Mouse (Mus musculus) embryonic facial prominence, embryonic 10.5 days (tissue): ENCODE data around the gene Gsk3a. TPM values are rescaled to one million over a fixed set of nuclear protein-coding genes. Genes with fewer than 3 reads are reported as not detected.

ENCODE experiments used
- DNase-seq: peaks from one replicate; pipeline ENCODE4 v3.0.0-alpha.2; 2017; ENCODE audit warnings: low spot score
- H3K27ac ChIP-seq: fragments of 300-500 bp; sonication (generic); replicated peaks from 2 replicates; pipeline ENCODE4 v1.5.1; 2016; ENCODE audit warnings: mild to moderate bottlenecking
- H3K27me3 ChIP-seq: fragments of 300-500 bp; sonication (generic); replicated peaks from 2 replicates; pipeline ENCODE4 v1.6.1; 2016; ENCODE audit warnings: low read depth, mild to moderate bottlenecking; ENCODE audit not compliant: poor library complexity, severe bottlenecking
- H3K36me3 ChIP-seq: fragments of 300-500 bp; sonication (generic); replicated peaks from 2 replicates; pipeline ENCODE4 v1.6.1; 2016; ENCODE audit warnings: mild to moderate bottlenecking, moderate library complexity
- H3K4me1 ChIP-seq: fragments of 300-500 bp; sonication (generic); 2 replicates; pipeline ENCODE4 v1.6.1; 2016
- H3K4me3 ChIP-seq: fragments of 300-500 bp; sonication (generic); 2 replicates; pipeline ENCODE4 v1.5.1; 2016; ENCODE audit warnings: mild to moderate bottlenecking, moderate library complexity
- H3K9me3 ChIP-seq: fragments of 300-500 bp; sonication (generic); 2 replicates; pipeline ENCODE4 v1.6.1; 2016; ENCODE audit warnings: mild to moderate bottlenecking
- WGBS: fragments of 180-500 bp; shearing (Covaris S2); methylation state at CpG from one replicate; pipeline ENCODE4 v1.1.7; 2016; 5-methylcytosine and 5-hydroxymethylcytosine counted together
- polyA plus RNA-seq: library from polyadenylated mRNA; unstranded; fragments of >200 nt; fragmentation: Nextera tagmentation; extraction: Ambion mirVana; gene quantifications from 2 replicates; pipeline ENCODE4 v1.2.1, GENCODE M21; 2016

The Gsk3a gene
- 10.6 and 10.7 TPM in 2 replicates for polyA plus RNA-seq

- Histone ChIP-seq H3K4me3 (peak within 1 kb of the TSS; percentile 98), H3K36me3 (peaks cover 54% of the 10 kb centered on the region), H3K9me3 (no peaks in the 10 kb centered on the region), H3K27ac (peak within 1 kb of the TSS; percentile 97), H3K27me3 (no peaks in the 10 kb centered on the region), H3K4me1 (peaks cover 42% of the 10 kb centered on the region)
- under 1% methylated on average over 76 of the region's 76 CpGs for WGBS
- peak; percentile 95 for DNase-seq
Observed at GRCm38 (mm10) chr7:25237249-25238014, at the start of gene Gsk3a. Gene Gsk3a (minus strand): TSS chr7:25237851.

GRCm38 (mm10) chr7:25286989-25287388 lies 49.3 kb upstream of the Gsk3a start:
- peaks cover 76% of the 10 kb centered on the region for H3K36me3 ChIP-seq
- H3K4me3 ChIP-seq, result no peak overlapping the region
- no peaks in the 10 kb centered on the region; the same call in 1 of the 2 replicates for H3K9me3 ChIP-seq
- H3K4me1 ChIP-seq, result peaks cover 29% of the 10 kb centered on the region
- no peaks in the 10 kb centered on the region for H3K27me3 ChIP-seq
- WGBS, result 84% methylated on average over 8 of the region's 8 CpGs
- H3K27ac ChIP-seq, result no peak overlapping the region
- no peak for DNase-seq

GRCm38 (mm10) chr7:25285511-25286238 lies 48.0 kb upstream of the Gsk3a start:
- DNase-seq, result no peak
- Histone ChIP-seq H3K27ac (no peak overlapping the region), H3K4me1 (peaks cover 41% of the 10 kb centered on the region), H3K36me3 (peaks cover 63% of the 10 kb centered on the region), H3K27me3 (no peaks in the 10 kb centered on the region), H3K9me3 (no peaks in the 10 kb centered on the region; the same call in 1 of the 2 replicates), H3K4me3 (0 out of 2 replicates have a peak overlapping the region, but pooled peaks have one; percentile 8)
- 93% methylated on average over 20 of the region's 20 CpGs for WGBS

GRCm38 (mm10) chr7:25284766-25285165 lies 47.1 kb upstream of the Gsk3a start:
- 86% methylated on average over 5 of the region's 5 CpGs for WGBS
- peaks cover 50% of the 10 kb centered on the region for H3K4me1 ChIP-seq
- H3K9me3 ChIP-seq, result no peaks in the 10 kb centered on the region; the same call in 1 of the 2 replicates
- no peak for DNase-seq
- peak overlapping the region; percentile 72 for H3K4me3 ChIP-seq
- H3K27ac ChIP-seq, result no peak overlapping the region
- H3K36me3 ChIP-seq, result peaks cover 54% of the 10 kb centered on the region
- no peaks in the 10 kb centered on the region for H3K27me3 ChIP-seq

GRCm38 (mm10) chr7:25284171-25284570 lies 46.5 kb upstream of the Gsk3a start:
- Histone ChIP-seq H3K9me3 (no peaks in the 10 kb centered on the region; the same call in 1 of the 2 replicates), H3K27ac (peak overlapping the region; percentile 98; the same call in 1 of the 2 replicates), H3K27me3 (no peaks in the 10 kb centered on the region), H3K4me3 (peak overlapping the region; percentile 72), H3K4me1 (peaks cover 56% of the 10 kb centered on the region), H3K36me3 (peaks cover 48% of the 10 kb centered on the region)
- WGBS, result 80% methylated on average over 2 of the region's 2 CpGs
- no peak for DNase-seq

GRCm38 (mm10) chr7:25283637-25284036 lies 46.0 kb upstream of the Gsk3a start:
- peaks cover 59% of the 10 kb centered on the region for H3K4me1 ChIP-seq
- 35% methylated on average over 5 of the region's 5 CpGs for WGBS
- no peaks in the 10 kb centered on the region for H3K27me3 ChIP-seq
- DNase-seq, result no peak
- H3K27ac ChIP-seq, result peak overlapping the region; percentile 98
- peaks cover 43% of the 10 kb centered on the region for H3K36me3 ChIP-seq
- peak overlapping the region; percentile 72 for H3K4me3 ChIP-seq
- no peaks in the 10 kb centered on the region for H3K9me3 ChIP-seq

- Histone ChIP-seq H3K4me1 (peaks cover 62% of the 10 kb centered on the region), H3K4me3 (peak overlapping the region; percentile 72), H3K27me3 (no peaks in the 10 kb centered on the region)
Observed at GRCm38 (mm10) chr7:25282731-25283211, 45.1 kb upstream of the Gsk3a start.

GRCm38 (mm10) chr7:25281734-25282601 lies 44.3 kb upstream of the Gsk3a start:
- WGBS, result under 1% methylated on average over 105 of the region's 108 CpGs
- peaks cover 69% of the 10 kb centered on the region for H3K4me1 ChIP-seq

More at GRCm38 (mm10) chr7:25282731-25283211, 45.1 kb upstream of the Gsk3a start:
- no peaks in the 10 kb centered on the region for H3K9me3 ChIP-seq
- no peak for DNase-seq
- WGBS, result under 1% methylated on average over 36 of the region's 36 CpGs
- peaks cover 34% of the 10 kb centered on the region for H3K36me3 ChIP-seq
- H3K27ac ChIP-seq, result peak overlapping the region; percentile 98

GRCm38 (mm10) chr7:25281166-25281733 lies 43.6 kb upstream of the Gsk3a start:
- Histone ChIP-seq H3K27ac (peak overlapping the region; percentile 98), H3K27me3 (no peaks in the 10 kb centered on the region), H3K4me1 (peaks cover 77% of the 10 kb centered on the region), H3K9me3 (no peaks in the 10 kb centered on the region), H3K36me3 (peaks cover 19% of the 10 kb centered on the region), H3K4me3 (peak overlapping the region; percentile 72)
- no peak for DNase-seq
- WGBS, result 28% methylated on average over 12 of the region's 12 CpGs

More at GRCm38 (mm10) chr7:25281734-25282601, 44.3 kb upstream of the Gsk3a start:
- no peaks in the 10 kb centered on the region for H3K27me3 ChIP-seq
- H3K9me3 ChIP-seq, result no peaks in the 10 kb centered on the region
- H3K4me3 ChIP-seq, result peak overlapping the region; percentile 72
- H3K27ac ChIP-seq, result peak overlapping the region; percentile 98
- H3K36me3 ChIP-seq, result peaks cover 26% of the 10 kb centered on the region
- peak; percentile 99 for DNase-seq

- peak overlapping the region; percentile 98 for H3K27ac ChIP-seq
- H3K36me3 ChIP-seq, result peaks cover 8% of the 10 kb centered on the region
- peak; percentile 66 for DNase-seq
- H3K4me1 ChIP-seq, result peaks cover 87% of the 10 kb centered on the region
- no peaks in the 10 kb centered on the region for H3K9me3 ChIP-seq
- WGBS, result under 1% methylated on average over 6 of the region's 6 CpGs
- no peaks in the 10 kb centered on the region for H3K27me3 ChIP-seq
- peak overlapping the region; percentile 72 for H3K4me3 ChIP-seq
Observed at GRCm38 (mm10) chr7:25279861-25280791, 42.5 kb upstream of the Gsk3a start.
